Mouse (Mus musculus) testis, postnatal 10 days (tissue): ENCODE results near the gene Cic.

Experiments
- DNase-seq: peaks from one replicate; pipeline ENCODE4 v3.0.0; 2021; ENCODE audit warnings: low spot score

The Cic gene

GRCm38 (mm10) chr7:25269545-25270271 is 2.2 kb downstream of the Cic start:
- no peak for DNase-seq

GRCm38 (mm10) chr7:25270652-25271633 is 3.4 kb downstream of the Cic start:
- DNase-seq = peak; percentile 46

GRCm38 (mm10) chr7:25271651-25272444 is 4.3 kb downstream of the Cic start:
- DNase-seq = peak; percentile 43

- no peak for DNase-seq
Observed at GRCm38 (mm10) chr7:25272445-25273258, 5.1 kb downstream of the Cic start.

- DNase-seq = peak; percentile 44
Observed at GRCm38 (mm10) chr7:25273259-25274241, 6.0 kb downstream of the Cic start.

GRCm38 (mm10) chr7:25274571-25274970 is 7.1 kb downstream of the Cic start:
- DNase-seq = no peak

GRCm38 (mm10) chr7:25274996-25275395 is 7.5 kb downstream of the Cic start:
- DNase-seq = no peak

- DNase-seq = no peak
Observed at GRCm38 (mm10) chr7:25275555-25276298, 8.2 kb downstream of the Cic start.

- no peak for DNase-seq
Observed at GRCm38 (mm10) chr7:25277405-25277804, 9.9 kb downstream of the Cic start.

- no peak for DNase-seq
Observed at GRCm38 (mm10) chr7:25277998-25278340, 10.5 kb downstream of the Cic start.

GRCm38 (mm10) chr7:25278341-25279075 is 11.0 kb downstream of the Cic start:
- DNase-seq = peak; percentile 84

- DNase-seq = peak; percentile 96
Observed at GRCm38 (mm10) chr7:25279076-25279860, 11.8 kb downstream of the Cic start.

- peak; percentile 80 for DNase-seq
Observed at GRCm38 (mm10) chr7:25279861-25280791, 12.6 kb downstream of the Cic start.

GRCm38 (mm10) chr7:25281166-25281733 is 13.7 kb downstream of the Cic start:
- peak; percentile 43 for DNase-seq

- peak; percentile 99 for DNase-seq
Observed at GRCm38 (mm10) chr7:25281734-25282601, 14.5 kb downstream of the Cic start.
